Mouse (Mus musculus): ENCODE results near the gene Aim2.

DNA sequence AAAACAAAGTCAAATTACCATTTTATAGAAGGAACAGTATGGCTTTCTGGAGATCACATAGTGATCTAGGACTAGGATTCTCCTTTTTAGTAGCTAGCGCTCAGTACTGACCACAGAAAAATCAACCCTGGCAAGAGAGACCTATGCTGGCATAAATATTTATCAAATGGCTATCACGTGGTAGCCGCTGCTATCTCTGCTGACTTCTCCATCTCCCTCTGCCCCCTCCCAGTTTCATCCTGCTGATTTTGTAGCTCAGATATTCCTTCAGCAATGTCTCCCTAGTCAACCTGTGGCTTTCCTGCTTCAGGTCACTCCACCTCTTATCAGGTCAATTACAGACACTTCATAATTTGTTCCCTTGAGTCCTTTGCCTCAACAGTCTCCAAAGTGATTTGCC lies 35.0 kb upstream of the Aim2 start:
- TF ChIP-seq GATA1 (IDR thresholded peaks at IDR 0.05; ENCODE audit: borderline replicate concordance, low read length) (no peak), FLI1 (IDR thresholded peaks at IDR 0.05; ENCODE audit: low read length) (no peak)

Data from megakaryocyte, embryonic 14.5 days (primary cell).